Mouse (Mus musculus) midbrain, embryonic 16.5 days (tissue): Measurements from ENCODE around the gene Fhl3. TPM values are rescaled to one million over a fixed set of nuclear protein-coding genes. Genes with fewer than 3 reads are reported as not detected.
A peak's percentile ranks its signal among the peaks of the same experiment; 100 is the strongest.

Experiments
- ATAC-seq: fragments of 200-750 bp; cut with Nextera tagmentation; 2 replicates; pipeline ENCODE4 v1.8.0; 2017; ENCODE audit warnings: moderate TSS enrichment
- H3K27ac ChIP-seq: fragments of 300-500 bp; sonication (generic); 2 replicates; pipeline ENCODE4 v1.5.1; 2014; ENCODE audit warnings: mild to moderate bottlenecking, low read length, mixed read lengths
- H3K27me3 ChIP-seq: fragments of 300-500 bp; sonication (generic); 2 replicates; pipeline ENCODE4 v1.6.1; 2014; ENCODE audit warnings: low read depth, low read length, mixed read lengths; ENCODE audit not compliant: control insufficient read depth, insufficient read depth
- H3K36me3 ChIP-seq: fragments of 300-500 bp; sonication (generic); 2 replicates; pipeline ENCODE4 v1.6.1; 2014; ENCODE audit warnings: mild to moderate bottlenecking, low read length, moderate library complexity, mixed read lengths; ENCODE audit not compliant: control insufficient read depth, insufficient read depth
- H3K4me1 ChIP-seq: fragments of 300-500 bp; sonication (generic); 2 replicates; pipeline ENCODE4 v1.6.1; 2014; ENCODE audit warnings: mild to moderate bottlenecking, low read length, mixed read lengths; ENCODE audit not compliant: control insufficient read depth, insufficient read depth
- H3K4me2 ChIP-seq: fragments of 300-500 bp; sonication (generic); 2 replicates; pipeline ENCODE4 v1.6.1; 2014; ENCODE audit warnings: mild to moderate bottlenecking, low read length, mixed read lengths
- H3K4me3 ChIP-seq: fragments of 300-500 bp; sonication (generic); 2 replicates; pipeline ENCODE4 v1.5.1; 2014; ENCODE audit warnings: low read depth, mild to moderate bottlenecking, low read length, moderate library complexity, mixed read lengths
- H3K9ac ChIP-seq: fragments of 300-500 bp; sonication (generic); 2 replicates; pipeline ENCODE4 v1.6.1; 2014; ENCODE audit warnings: low read depth, low read length, mixed read lengths
- H3K9me3 ChIP-seq: fragments of 300-500 bp; sonication (generic); replicated peaks from 2 replicates; pipeline ENCODE4 v1.6.1; 2014; ENCODE audit warnings: mild to moderate bottlenecking, low read length, mixed read lengths; ENCODE audit not compliant: control insufficient read depth, poor library complexity, severe bottlenecking
- WGBS: fragments of 180-500 bp; shearing (Covaris S2); extraction: QIAGEN DNeasy Blood & Tissue Kit; methylation state at CpG from one replicate; pipeline ENCODE4 v1.1.7; 2014; 5-methylcytosine and 5-hydroxymethylcytosine counted together
- polyA plus RNA-seq: library from polyadenylated mRNA; unstranded; fragments of >200 nt; fragmentation: Nextera tagmentation; extraction: Ambion mirVana; gene quantifications from 2 replicates; pipeline ENCODE4 v1.2.1, GENCODE M21; 2015

Gene Fhl3
- polyA plus RNA-seq, 1 experiment from 2014 or later = 1.5 TPM

DNA sequence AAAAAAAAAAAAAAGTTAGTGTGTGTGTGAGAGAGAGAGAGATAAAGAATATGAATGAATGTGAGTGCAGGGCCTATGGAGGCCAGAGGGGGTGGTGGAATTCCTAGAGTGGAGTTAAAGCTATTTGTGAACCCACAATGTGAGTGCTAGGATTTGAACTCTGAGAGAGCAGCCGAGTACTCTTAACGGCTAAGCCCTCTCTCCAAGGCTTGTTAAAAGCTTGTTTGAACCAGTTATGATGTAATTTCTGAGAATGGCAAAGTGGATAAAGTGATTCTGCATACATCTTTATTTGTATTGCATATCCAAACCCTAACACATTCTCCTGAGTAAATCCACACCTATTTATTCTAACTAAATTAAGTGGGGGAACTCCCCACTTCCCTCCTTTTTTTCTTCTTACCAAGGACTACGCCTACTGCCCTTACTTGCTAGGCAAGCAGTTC lies 8.1 kb upstream of the Fhl3 start:
- peak overlapping the region; percentile 78 for H3K4me3 ChIP-seq
- no peak overlapping the region for H3K27ac ChIP-seq
- H3K9me3 ChIP-seq = no peaks in the 10 kb centered on the region
- H3K4me1 ChIP-seq = peaks cover 13% of the 10 kb centered on the region
- no peak for ATAC-seq
- H3K36me3 ChIP-seq = no peaks in the 10 kb centered on the region
- H3K4me2 ChIP-seq = peak overlapping the region; percentile 62
- H3K9ac ChIP-seq = peak overlapping the region; percentile 89
- peaks cover 4% of the 10 kb centered on the region for H3K27me3 ChIP-seq
- 68% methylated on average over 3 of the region's 3 CpGs for WGBS

DNA sequence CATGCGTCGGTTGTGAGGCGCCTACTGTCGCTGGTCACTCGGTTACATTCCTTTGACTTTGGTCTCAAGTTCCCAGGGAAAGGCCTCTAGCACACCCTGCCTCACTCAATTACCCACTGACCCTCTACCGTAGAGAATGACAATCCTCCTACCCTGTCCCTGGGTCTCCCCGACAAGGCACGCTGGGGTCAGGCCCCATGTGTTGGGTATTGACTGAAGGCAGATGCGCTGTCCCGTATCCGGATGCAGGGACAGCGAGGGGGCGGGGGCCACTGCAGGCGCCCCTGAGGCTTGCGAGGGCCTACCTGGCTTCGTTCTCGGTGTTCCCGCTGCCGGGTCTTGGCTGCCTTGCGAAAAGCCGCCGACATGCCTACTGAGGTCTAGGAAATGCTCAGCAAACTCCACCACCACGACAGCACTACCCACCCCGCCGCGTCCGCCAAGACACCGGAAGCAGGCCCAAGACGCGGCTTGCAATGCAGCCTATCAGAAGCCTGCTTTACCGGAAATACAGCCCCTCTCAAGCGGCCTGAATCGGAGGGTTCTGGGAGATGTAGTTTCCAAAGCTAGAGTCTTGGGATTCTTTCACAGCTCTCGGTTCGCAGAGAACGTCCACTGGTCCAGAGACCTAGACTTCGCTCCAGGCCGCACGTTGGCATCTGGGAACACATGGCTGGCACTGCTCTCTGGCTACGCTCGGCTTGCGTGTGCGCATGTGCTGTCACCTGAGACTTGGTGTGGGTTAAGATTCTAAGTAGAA lies 7.2 kb upstream of the Fhl3 start, which contains the start of gene Utp11:
Utp11 (minus strand) TSS at position 466 of the 760 bp plus-strand sequence.
- Histone ChIP-seq H3K27me3 (peaks cover 4% of the 10 kb centered on the region), H3K9me3 (no peaks in the 10 kb centered on the region), H3K36me3 (no peaks in the 10 kb centered on the region), H3K4me3 (peak within 1 kb of the TSS; percentile 78), H3K9ac (peak within 1 kb of the TSS; percentile 89), H3K27ac (peak within 1 kb of the TSS; percentile 44), H3K4me2 (peak within 1 kb of the TSS; percentile 62), H3K4me1 (peaks cover 13% of the 10 kb centered on the region)
- ATAC-seq = peak; percentile 98
- WGBS = under 1% methylated on average over 39 of the region's 43 CpGs

GRCm38 (mm10) chr4:124694572-124694971 lies 5.9 kb upstream of the Fhl3 start:
- WGBS = 83% methylated on average over 2 of the region's 2 CpGs
- Histone ChIP-seq H3K9me3 (no peaks in the 10 kb centered on the region), H3K4me1 (peaks cover 13% of the 10 kb centered on the region), H3K4me3 (no peak overlapping the region), H3K27me3 (peaks cover 4% of the 10 kb centered on the region), H3K36me3 (no peaks in the 10 kb centered on the region), H3K4me2 (no peak overlapping the region), H3K27ac (no peak overlapping the region), H3K9ac (no peak overlapping the region)
- no peak for ATAC-seq

DNA sequence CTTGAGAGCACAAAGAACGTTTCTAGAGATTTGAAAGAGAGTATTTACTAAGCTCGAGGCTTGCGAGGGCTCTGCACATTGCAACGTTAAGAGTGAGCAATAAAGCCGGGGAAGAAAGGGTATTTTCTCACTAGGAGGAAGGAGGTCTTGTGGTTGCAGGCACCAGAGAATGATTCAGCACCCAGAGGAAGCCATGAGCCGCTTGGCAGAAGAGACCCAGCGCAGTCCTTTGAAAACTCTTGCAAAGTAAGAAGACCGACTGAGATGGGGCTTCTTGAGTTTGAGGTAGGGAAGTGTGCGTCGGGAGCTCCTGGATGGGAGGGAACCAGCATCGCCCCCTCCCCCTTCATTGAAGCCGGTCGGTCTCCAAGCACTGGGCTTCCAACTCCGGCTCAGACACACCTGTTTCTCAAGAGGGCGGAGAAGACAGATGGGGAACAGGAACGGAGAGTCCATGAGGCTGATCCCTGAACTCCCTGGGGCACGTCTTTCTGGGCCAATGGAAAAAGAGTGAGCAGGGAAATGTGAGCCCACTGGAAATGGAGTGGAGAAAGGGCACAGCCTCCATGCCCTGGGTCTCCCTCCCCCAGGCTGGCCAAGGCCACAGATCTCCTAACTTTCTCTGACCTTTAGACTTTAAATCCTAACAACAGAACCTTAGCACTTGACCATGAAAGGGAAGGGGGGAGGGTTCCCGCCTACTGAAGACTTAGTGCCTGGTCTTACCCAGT lies 4.5 kb upstream of the Fhl3 start:
- H3K27ac ChIP-seq = no peak overlapping the region
- WGBS = 17% methylated on average over 18 of the region's 18 CpGs
- ATAC-seq = no peak

GRCm38 (mm10) chr4:124699791-124700190 lies 710 bp upstream of the Fhl3 start:
- Histone ChIP-seq H3K27ac (no peak overlapping the region), H3K4me2 (peak overlapping the region; percentile 98), H3K4me3 (peak overlapping the region; percentile 67; the same call in 1 of the 2 replicates), H3K9ac (no peak overlapping the region), H3K36me3 (no peaks in the 10 kb centered on the region), H3K9me3 (no peaks in the 10 kb centered on the region), H3K27me3 (peaks cover 9% of the 10 kb centered on the region), H3K4me1 (peaks cover 20% of the 10 kb centered on the region)
- ATAC-seq = no peak
- WGBS = 3% methylated on average over 6 of the region's 6 CpGs

More for the DNA sequence above, 4.5 kb upstream of the Fhl3 start:
- Histone ChIP-seq H3K9ac (no peak overlapping the region), H3K4me3 (no peak overlapping the region), H3K9me3 (no peaks in the 10 kb centered on the region), H3K36me3 (no peaks in the 10 kb centered on the region), H3K4me2 (no peak overlapping the region), H3K27me3 (peaks cover 4% of the 10 kb centered on the region), H3K4me1 (peaks cover 20% of the 10 kb centered on the region)

- Histone ChIP-seq H3K4me1 (peaks cover 20% of the 10 kb centered on the region), H3K27me3 (peaks cover 6% of the 10 kb centered on the region), H3K9ac (peak overlapping the region; percentile 76), H3K4me2 (peak overlapping the region; percentile 98), H3K4me3 (peak overlapping the region; percentile 67), H3K9me3 (no peaks in the 10 kb centered on the region), H3K27ac (no peak overlapping the region), H3K36me3 (no peaks in the 10 kb centered on the region)
- no peak; the same call in 1 of the 2 replicates for ATAC-seq
- WGBS = 3% methylated on average over 22 of the region's 22 CpGs
These were observed 748 bp downstream of the Fhl3 start for GRCm38 (mm10) chr4:124701052-124701845.

DNA sequence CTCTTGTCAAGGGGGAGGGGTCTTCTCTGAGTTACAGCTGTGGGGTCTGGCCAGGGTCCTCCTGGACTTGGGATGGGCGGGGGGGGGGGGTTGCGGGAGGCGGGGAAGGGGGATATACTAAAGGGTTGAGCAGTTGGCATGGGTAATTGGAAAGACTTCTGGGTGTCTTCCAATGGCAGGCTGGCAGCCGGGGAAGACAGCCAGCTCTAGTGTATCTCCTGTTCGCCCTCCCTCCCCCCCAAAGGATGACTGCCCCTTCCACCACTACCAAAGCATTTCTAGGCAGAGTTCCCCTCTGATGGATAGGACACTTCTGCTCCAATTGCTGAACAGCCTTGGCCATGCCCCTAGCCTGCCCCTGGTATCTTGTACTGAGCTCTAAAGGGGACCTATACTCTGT lies 1.4 kb downstream of the Fhl3 start:
- 45% methylated on average over 3 of the region's 5 CpGs for WGBS

GRCm38 (mm10) chr4:124703406-124703805 lies 2.9 kb downstream of the Fhl3 start:
- Histone ChIP-seq H3K27me3 (peaks cover 5% of the 10 kb centered on the region; the same call in 1 of the 2 replicates), H3K4me2 (no peak overlapping the region), H3K9me3 (no peaks in the 10 kb centered on the region), H3K4me3 (no peak overlapping the region), H3K4me1 (peaks cover 20% of the 10 kb centered on the region), H3K27ac (no peak overlapping the region), H3K36me3 (no peaks in the 10 kb centered on the region), H3K9ac (no peak overlapping the region)
- no peak for ATAC-seq
- WGBS = 49% methylated on average over 2 of the region's 2 CpGs

More for the DNA sequence above, 1.4 kb downstream of the Fhl3 start:
- Histone ChIP-seq H3K9ac (no peak overlapping the region), H3K4me3 (peak overlapping the region; percentile 67; the same call in 1 of the 2 replicates), H3K36me3 (no peaks in the 10 kb centered on the region), H3K4me1 (peaks cover 20% of the 10 kb centered on the region), H3K27me3 (peaks cover 5% of the 10 kb centered on the region; the same call in 1 of the 2 replicates), H3K9me3 (no peaks in the 10 kb centered on the region), H3K4me2 (peak overlapping the region; percentile 98; the same call in 1 of the 2 replicates), H3K27ac (no peak overlapping the region)
- ATAC-seq = no peak
